Mouse (Mus musculus): ENCODE data around the gene Baiap2l2.

The Baiap2l2 gene

DNA sequence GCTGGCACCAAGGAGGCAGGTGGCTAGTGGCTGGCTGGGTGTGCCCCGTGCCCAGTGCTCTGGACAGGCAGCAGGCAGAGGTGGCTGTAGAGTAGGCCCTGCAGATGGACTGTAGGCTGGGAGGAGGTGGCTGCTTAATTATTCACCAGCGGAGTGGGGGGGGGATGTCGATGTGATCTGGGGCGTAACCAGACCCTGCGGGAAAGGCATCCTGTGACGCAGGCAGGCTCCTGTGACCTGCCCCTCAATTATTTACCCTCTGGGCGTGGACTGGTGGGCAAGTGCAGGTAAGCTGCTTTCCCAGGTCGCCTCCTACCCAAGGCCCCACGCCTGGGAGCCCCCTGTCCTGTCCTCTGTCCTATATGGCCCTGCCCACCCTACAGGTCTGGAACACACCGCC, at the start of gene Baiap2l2:
Baiap2l2 (minus strand) TSS at position 139 of the 400 bp plus-strand sequence.
- DNase-seq (ENCODE audit: low spot score in 2 of 2): no peak

DNA sequence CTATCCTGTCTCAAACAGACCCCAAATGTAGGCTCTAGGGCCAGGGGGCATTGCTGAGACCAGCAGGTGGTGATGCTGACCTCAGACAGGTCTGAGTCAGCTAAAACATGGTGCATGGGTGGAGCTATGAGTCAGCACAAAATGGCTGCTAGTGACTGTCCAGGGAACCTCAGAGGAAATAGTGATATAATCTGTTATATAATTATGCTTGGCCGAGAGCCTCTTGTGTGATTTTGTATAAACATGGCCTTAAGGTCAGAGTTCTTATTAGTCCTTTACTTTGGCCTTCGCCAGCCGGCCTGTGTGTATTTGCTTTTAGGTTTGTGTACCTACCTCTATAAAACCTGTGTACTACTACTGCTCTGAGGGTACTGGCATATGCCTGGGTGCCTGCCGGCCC, 48.1 kb upstream of the Baiap2l2 start:
- no peak for DNase-seq (ENCODE audit: low spot score in 2 of 2)

- no peak for DNase-seq (ENCODE audit: low spot score in 2 of 2)
Measured at GRCm38 (mm10) chr15:79330521-79330920, 45.2 kb upstream of the Baiap2l2 start.

DNA sequence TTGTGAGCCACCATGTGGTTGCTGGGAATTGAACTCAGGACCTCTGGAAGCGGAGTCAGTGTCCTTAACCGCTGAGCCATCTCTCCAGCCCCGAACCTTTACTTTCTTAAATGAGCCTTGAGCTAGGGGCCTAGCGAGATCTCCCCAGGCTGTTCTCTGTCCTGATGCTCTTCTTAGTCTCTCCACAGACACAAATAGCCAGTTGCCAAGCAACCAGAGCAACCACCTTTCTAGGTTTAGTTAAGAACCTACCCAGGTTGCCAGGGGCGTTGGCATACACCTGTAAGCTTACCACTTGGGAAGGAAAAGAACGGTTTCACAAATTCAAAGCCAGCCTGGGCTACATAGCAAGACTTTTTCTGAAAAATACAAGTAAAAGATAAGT, 44.6 kb upstream of the Baiap2l2 start:
- DNase-seq (ENCODE audit: low spot score in 2 of 2): no peak

DNA sequence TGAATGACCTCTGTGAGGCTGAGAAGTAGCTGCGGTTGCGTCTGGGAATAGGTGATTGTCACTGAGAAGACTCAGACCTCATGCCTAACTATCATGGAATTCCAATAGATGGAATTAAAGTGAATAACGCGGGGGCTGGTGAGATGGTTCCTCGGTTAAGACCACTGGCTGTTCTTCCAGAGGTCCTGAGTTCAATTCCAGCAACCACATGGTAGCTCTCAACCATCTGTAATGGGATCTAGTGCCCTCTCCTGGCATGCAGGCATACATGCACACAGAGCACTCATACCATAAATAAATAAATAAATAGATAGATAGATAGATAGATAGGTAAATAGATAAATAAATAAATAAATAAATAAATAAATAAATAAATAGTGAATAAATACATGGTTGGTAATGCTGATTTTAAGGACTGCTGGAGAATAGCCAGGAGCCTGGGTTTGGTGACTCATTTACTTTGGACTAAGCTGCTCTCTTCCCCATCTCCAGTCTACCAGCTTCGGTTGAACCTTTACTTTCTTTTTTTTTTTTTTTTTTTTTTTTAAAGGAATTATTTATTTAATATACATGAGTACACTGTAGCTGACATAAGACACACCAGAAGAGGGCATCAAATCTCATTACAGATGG, 44.1 kb upstream of the Baiap2l2 start:
- no peak for DNase-seq (ENCODE audit: low spot score in 2 of 2)

DNA sequence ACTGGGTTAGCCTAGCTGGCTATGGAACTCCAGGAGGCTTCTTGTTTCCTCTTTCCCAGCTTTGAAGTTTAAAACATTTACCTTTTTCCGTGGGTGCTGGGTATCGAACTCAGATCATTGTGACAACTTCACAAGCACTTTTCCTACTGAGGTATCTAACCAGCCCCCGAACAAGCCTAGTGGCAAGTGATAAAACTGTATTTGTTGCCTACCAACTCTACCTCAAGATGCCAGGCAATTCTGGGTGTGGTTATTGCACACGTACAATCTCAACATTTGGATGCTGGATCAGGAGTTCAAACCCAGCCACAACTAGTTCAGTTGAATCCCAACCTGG, 43.6 kb upstream of the Baiap2l2 start:
- DNase-seq (ENCODE audit: low spot score in 2 of 2): no peak

- DNase-seq (ENCODE audit: low spot score in 2 of 2): peak; percentile 93 to 97
Measured at GRCm38 (mm10) chr15:79328058-79328938, 43.0 kb upstream of the Baiap2l2 start, which contains the start of gene Pla2g6. Gene Pla2g6 (minus strand): TSS chr15:79328390.

DNA sequence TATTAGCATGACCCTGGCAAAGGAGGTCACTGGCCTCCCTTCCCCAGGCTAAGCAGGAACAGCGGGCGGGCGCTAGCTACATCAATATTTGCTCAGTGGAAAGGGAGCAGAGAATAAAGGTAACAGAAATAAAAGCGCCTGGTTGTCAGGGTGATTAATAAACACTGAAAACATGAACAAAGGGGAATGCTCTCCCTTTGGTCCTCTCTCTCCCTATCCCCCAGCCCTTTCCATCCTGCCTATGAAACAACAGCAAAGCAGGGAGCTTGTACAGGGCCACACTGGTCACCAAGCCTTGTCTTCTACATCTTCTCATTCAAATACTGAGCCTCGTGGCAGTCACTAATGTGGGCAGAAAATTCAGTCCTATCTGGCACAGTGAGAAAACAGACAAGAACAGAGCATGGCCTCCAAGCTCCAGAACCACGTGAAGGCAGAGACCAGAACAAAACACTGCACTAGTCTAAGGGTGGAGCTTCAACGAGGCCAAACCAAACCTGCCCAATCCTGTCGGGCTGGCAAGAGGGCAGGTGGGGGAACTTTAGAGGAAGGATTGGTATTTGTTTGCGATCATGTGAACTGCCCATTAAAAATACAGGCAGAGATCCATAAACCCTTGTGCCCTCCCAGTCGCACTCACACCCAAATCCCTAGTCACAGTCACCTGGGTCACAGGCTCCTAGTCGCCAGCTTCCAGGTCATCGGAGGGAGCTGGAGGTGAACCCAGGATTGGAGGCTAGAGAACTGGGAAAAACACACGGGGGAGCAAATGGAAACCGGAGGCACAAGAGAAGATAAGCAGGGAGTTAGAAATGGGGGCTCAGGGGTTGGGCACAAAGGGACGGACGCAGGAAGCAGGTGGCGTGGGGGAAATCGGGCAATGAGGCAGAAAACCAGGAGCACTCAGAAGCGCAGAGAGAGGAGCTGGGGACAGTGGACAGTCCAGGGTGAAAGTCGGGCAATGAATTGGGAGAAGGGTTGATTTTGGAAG, 41.9 kb upstream of the Baiap2l2 start:
- no peak for DNase-seq (ENCODE audit: low spot score in 2 of 2)

DNA sequence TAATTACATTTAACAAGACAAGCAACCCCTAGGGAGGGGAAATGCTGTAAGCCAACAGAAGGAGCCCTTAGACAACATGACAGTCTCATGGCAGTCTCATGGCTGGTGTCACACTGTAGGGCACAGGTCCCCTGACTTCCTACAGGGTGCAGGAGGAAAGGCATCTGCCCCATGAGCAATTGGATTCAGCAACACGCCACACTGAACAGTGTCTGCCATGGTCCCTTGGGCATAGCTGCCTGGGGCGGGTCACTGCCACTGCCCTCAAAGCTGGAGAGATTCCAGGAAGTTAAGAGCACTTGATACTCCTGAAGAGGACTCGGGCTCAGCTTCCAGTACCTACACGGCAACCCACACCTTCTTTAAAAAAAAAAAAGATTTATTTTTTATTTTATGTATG, 40.9 kb upstream of the Baiap2l2 start:
- DNase-seq (ENCODE audit: low spot score in 2 of 2): no peak

DNA sequence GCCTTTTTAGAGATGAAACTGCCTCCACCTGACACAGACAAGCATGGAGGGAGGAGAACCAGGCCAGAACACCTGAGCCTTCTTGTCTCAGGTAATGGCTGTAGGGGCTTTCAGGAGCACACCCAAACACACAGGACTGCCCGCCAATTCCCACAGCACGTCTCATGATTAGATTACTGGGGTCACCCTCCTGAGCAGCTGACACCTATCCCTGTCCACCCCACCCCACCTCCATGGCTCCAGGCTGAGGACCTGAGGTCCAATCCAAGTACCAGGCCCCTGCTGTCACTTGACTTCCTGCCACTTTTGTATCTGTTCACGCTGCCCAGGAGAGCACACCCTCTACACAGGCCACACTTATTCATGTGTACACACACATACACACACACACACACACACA, 40.4 kb upstream of the Baiap2l2 start:
- DNase-seq (ENCODE audit: low spot score in 2 of 2): no peak

GRCm38 (mm10) chr15:79324373-79324772, 39.0 kb upstream of the Baiap2l2 start:
- no peak for DNase-seq (ENCODE audit: low spot score in 2 of 2)

DNA sequence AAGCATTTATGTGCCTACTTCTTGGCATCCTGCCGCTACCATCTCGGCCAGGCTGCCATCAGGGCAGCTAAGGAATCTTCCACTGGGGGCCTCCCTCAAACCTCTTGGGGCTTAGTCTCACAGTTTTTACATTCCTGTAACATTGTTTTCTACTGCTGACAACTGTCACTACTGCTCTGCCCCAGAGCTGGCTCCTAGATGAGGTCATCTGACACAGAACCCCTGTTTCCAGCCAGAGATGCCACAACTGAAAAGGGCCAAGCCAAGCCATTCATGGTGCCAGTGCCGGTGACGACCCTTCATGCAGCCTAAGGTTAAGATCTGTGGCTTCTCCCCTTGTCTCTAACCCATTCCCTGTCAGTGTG, 38.4 kb upstream of the Baiap2l2 start:
- no peak for DNase-seq (ENCODE audit: low spot score in 2 of 2)

DNA sequence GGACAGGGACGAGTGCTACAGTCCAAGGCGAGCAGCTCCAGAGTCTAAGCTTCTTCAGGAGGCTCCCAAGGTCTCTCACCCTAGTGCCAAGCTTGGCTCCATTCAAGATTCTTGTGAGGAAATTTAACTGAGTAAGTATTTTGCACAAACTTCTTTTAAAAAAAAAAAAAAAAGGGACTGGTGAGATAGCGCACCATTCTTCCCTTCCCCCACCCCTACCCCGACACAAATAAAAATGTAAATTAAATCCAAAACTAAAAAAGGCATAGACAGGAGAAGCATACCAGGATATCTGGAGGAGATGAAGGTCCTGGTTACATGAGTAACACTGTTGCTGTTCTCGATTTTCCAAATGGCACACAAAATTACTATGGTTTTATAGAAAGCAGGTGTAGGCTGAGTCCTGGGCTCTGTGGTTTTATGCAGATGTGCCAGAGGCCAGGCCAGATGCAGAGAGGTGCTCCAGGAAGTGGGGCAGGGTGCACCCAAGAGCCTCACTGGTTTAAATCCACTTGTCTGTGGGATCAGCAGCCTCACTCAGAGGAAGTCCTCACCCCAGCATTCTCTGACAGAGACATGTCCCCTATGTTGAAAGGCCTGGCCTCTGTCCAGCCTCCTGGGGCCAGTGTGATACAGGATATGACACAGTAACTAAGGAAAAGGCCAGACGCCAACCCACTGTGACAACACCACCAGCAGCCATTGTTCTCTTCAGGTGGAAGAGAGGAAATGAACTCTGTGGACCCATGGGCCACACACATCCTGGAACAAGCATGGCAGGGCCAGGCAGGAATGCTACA, 37.9 kb upstream of the Baiap2l2 start:
- DNase-seq (ENCODE audit: low spot score in 2 of 2): no peak

- no peak for DNase-seq (ENCODE audit: low spot score in 2 of 2)
Measured at GRCm38 (mm10) chr15:79322281-79322990, 37.1 kb upstream of the Baiap2l2 start.

DNA sequence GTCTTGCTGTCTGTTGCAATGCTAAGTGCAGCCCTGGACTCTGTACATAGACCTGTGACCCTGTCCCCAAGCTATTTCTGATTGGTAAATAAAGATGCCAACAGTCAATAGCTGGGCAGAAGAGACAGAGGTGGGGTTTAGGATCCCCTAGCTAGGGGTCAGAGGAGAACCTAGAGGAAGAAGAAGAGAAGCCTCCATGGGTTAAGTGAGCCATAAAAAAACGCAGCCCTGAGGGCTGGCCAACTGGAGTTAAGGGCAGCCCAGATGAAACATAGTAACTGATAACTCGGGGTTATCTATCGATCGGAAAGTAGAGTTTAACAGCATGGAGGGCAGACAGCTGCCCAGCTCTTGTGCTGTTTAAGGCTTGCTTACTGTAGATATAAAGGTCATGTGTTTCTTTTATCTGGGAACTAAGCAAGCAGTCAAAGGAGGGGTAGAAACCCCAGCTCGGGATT, 36.4 kb upstream of the Baiap2l2 start:
- no peak for DNase-seq (ENCODE audit: low spot score in 2 of 2)

- DNase-seq (ENCODE audit: low spot score in 2 of 2): no peak
Measured at GRCm38 (mm10) chr15:79313848-79314369, 28.6 kb upstream of the Baiap2l2 start.

DNA sequence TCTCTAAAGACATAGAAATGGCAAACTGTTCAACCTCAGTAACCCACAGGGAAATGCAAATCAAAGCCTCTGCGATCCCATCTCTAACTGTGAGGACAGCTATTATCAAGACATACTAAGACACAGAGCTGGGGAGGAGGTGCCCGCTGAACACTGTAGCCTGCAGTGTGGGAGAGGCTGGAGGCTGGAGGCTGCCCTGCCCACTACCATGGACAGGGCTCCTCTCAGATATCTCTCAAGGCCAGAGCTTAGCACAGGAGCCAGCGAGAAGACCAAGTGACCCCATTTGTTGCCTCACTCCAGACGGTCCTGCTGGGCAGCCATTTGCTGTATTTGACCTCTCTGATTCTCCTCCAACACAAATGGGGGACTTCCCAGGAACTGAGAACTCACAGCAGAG, 22.5 kb upstream of the Baiap2l2 start:
- DNase-seq (ENCODE audit: low spot score in 2 of 2): no peak

GRCm38 (mm10) chr15:79306043-79306637, 20.8 kb upstream of the Baiap2l2 start:
- DNase-seq (ENCODE audit: low spot score in 2 of 2): no peak

DNA sequence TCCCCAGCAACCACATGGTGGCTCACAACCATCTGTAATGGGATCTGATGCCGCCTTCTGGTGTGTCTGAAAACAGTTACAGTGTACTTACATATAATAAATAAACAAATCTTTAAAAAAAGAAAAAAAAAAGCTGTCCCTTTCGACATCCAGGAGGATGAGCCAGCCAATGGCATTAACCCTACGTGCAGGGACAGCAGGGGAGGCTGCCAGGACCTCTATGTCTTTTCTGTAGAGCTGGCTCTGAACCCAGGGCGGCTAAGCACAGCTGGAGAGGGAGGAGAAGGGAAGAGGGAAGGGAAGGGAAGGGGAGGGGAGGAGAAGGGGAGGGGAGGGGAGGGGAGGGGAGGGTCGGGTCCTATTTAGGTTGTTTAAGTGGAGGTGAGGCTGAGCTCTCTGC, 19.5 kb upstream of the Baiap2l2 start:
- no peak for DNase-seq (ENCODE audit: low spot score in 2 of 2)

DNA sequence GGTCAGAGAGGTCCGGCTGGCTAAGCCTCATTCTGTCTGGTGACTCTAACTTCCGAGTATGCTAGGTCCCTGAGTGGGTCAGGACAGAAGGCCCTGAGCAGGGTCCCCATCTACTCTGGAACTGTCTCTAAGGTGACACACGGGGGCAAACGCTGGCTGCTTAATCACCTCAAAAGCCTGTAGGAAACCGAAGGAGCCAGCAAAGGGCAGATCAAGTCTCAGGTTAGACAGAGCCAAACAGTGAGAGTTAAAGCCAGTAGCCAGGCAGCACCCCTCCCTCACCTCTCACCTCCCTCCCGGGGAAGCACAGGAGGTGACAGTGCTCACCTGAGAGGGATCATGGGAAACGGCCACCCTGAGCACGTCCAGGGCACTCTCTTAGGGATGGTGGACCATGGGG, 18.4 kb upstream of the Baiap2l2 start:
- no peak for DNase-seq (ENCODE audit: low spot score in 2 of 2)

Data from frontal cortex, postnatal 25 days (tissue).